Mouse (Mus musculus) thymus, adult 2 months (tissue): ENCODE data around the gene 1500009L16Rik. TPM values are rescaled to one million over a fixed set of nuclear protein-coding genes. Genes with fewer than 3 reads are reported as not detected.

Experiments
- DNase-seq: peaks from one replicate; pipeline ENCODE4 v3.0.0; 2021
- H3K27ac ChIP-seq: fragments of 200-500 bp; 2 replicates; pipeline ENCODE4 v1.5.1; 2012; ENCODE audit warnings: low read length, control low read depth; ENCODE audit not compliant: control insufficient read depth, insufficient read depth
- H3K27me3 ChIP-seq: fragments of 200-500 bp; 2 replicates; pipeline ENCODE4 v1.6.1; 2012; ENCODE audit warnings: mild to moderate bottlenecking, low read length, moderate library complexity, mixed read lengths; ENCODE audit not compliant: control insufficient read depth, insufficient read depth
- H3K36me3 ChIP-seq: fragments of 200-500 bp; 2 replicates; pipeline ENCODE4 v1.6.1; 2012; ENCODE audit warnings: mild to moderate bottlenecking, low read length, moderate library complexity; ENCODE audit not compliant: control insufficient read depth, insufficient read depth
- H3K4me1 ChIP-seq: fragments of 200-500 bp; replicated peaks from 2 replicates; pipeline ENCODE4 v1.6.1; 2012; ENCODE audit warnings: low read length; ENCODE audit not compliant: control insufficient read depth, insufficient read depth
- H3K4me3 ChIP-seq: fragments of 200-500 bp; 2 replicates; pipeline ENCODE4 v1.5.1; 2012; ENCODE audit warnings: mild to moderate bottlenecking, low read length, control low read depth, moderate library complexity; ENCODE audit not compliant: control insufficient read depth, insufficient read depth
- CTCF ChIP-seq: fragments of 200-500 bp; IDR thresholded peaks from 2 replicates; pipeline ENCODE4 v1.5.1; 2012; ENCODE audit warnings: mild to moderate bottlenecking, control low read depth, low read length, moderate library complexity, borderline replicate concordance; ENCODE audit not compliant: control insufficient read depth, poor library complexity, insufficient read depth; ENCODE audit errors: extremely low read depth
- POLR2A ChIP-seq: fragments of 200-500 bp; IDR thresholded peaks from 2 replicates; pipeline ENCODE4 v1.6.1; 2012; ENCODE audit warnings: mild to moderate bottlenecking, low read length, control low read depth, moderate library complexity; ENCODE audit not compliant: control insufficient read depth, poor library complexity, insufficient read depth; ENCODE audit errors: extremely low read depth
- WGBS: fragments of 180-500 bp; shearing (Covaris S2); methylation state at CpG from one replicate; pipeline ENCODE4 v1.1.7; 2018; 5-methylcytosine and 5-hydroxymethylcytosine counted together
- polyA plus RNA-seq: library from polyadenylated mRNA; depleted of rRNA; stranded (reverse); fragments of >200 nt; gene quantifications from 2 replicates; pipeline ENCODE4 v1.2.3, GENCODE M21; 2012

1500009L16Rik gene
- polyA plus RNA-seq, 1 experiment, result 14.5 TPM

- no peaks in the 10 kb centered on the region for H3K36me3 ChIP-seq
- 54% methylated on average over 6 of the region's 6 CpGs for WGBS
- peaks cover 12% of the 10 kb centered on the region for H3K4me1 ChIP-seq
- TF ChIP-seq POLR2A (no peak), CTCF (no peak)
- H3K27me3 ChIP-seq, result no peaks in the 10 kb centered on the region; the same call in 1 of the 2 replicates
- peak; percentile 51 for DNase-seq
- H3K27ac ChIP-seq, result no peak overlapping the region
- H3K4me3 ChIP-seq, result no peak overlapping the region
Measured at GRCm38 (mm10) chr10:83728529-83728928, 5.9 kb downstream of the 1500009L16Rik start.

GRCm38 (mm10) chr10:83729076-83729475 lies 6.4 kb downstream of the 1500009L16Rik start:
- Histone ChIP-seq H3K27ac (no peak overlapping the region), H3K4me3 (no peak overlapping the region), H3K27me3 (no peaks in the 10 kb centered on the region), H3K4me1 (peaks cover 9% of the 10 kb centered on the region), H3K36me3 (no peaks in the 10 kb centered on the region)
- WGBS, result 78% methylated on average over 3 of the region's 3 CpGs
- no peak for DNase-seq
- TF ChIP-seq CTCF, result no peak
- TF ChIP-seq POLR2A, result no peak

- Histone ChIP-seq H3K27ac (no peak overlapping the region), H3K36me3 (no peaks in the 10 kb centered on the region), H3K27me3 (no peaks in the 10 kb centered on the region), H3K4me1 (peaks cover 9% of the 10 kb centered on the region), H3K4me3 (no peak overlapping the region)
- 5% methylated on average over 7 of the region's 7 CpGs for WGBS
- peak; percentile 92 for DNase-seq
- no peak for TF ChIP-seq POLR2A
- no peak for TF ChIP-seq CTCF
Measured at GRCm38 (mm10) chr10:83729492-83729891, 6.8 kb downstream of the 1500009L16Rik start.

GRCm38 (mm10) chr10:83733725-83734124 lies 11.1 kb downstream of the 1500009L16Rik start:
- H3K27me3 ChIP-seq, result no peaks in the 10 kb centered on the region
- WGBS, result 94% methylated on average over 4 of the region's 4 CpGs
- no peak overlapping the region for H3K27ac ChIP-seq
- no peaks in the 10 kb centered on the region for H3K36me3 ChIP-seq
- DNase-seq, result no peak
- no peak for TF ChIP-seq POLR2A
- no peak for TF ChIP-seq CTCF
- H3K4me1 ChIP-seq, result peaks cover 1% of the 10 kb centered on the region
- H3K4me3 ChIP-seq, result no peak overlapping the region

GRCm38 (mm10) chr10:83738996-83739655 lies 16.5 kb downstream of the 1500009L16Rik start:
- H3K27ac ChIP-seq, result no peak overlapping the region
- 96% methylated on average over 15 of the region's 15 CpGs for WGBS
- H3K36me3 ChIP-seq, result no peaks in the 10 kb centered on the region
- no peak for TF ChIP-seq CTCF
- TF ChIP-seq POLR2A, result no peak
- no peak overlapping the region for H3K4me3 ChIP-seq
- H3K4me1 ChIP-seq, result no peaks in the 10 kb centered on the region
- no peaks in the 10 kb centered on the region for H3K27me3 ChIP-seq
- DNase-seq, result no peak

GRCm38 (mm10) chr10:83744656-83745055 lies 22.0 kb downstream of the 1500009L16Rik start:
- H3K27me3 ChIP-seq, result no peaks in the 10 kb centered on the region
- H3K36me3 ChIP-seq, result no peaks in the 10 kb centered on the region
- no peak overlapping the region for H3K27ac ChIP-seq
- H3K4me1 ChIP-seq, result no peaks in the 10 kb centered on the region
- TF ChIP-seq POLR2A (no peak), CTCF (no peak)
- no peak for DNase-seq
- no peak overlapping the region for H3K4me3 ChIP-seq
- 94% methylated on average over 3 of the region's 3 CpGs for WGBS

GRCm38 (mm10) chr10:83753056-83753455 lies 30.4 kb downstream of the 1500009L16Rik start:
- H3K27me3 ChIP-seq, result no peaks in the 10 kb centered on the region
- TF ChIP-seq POLR2A, result no peak
- 93% methylated on average over 1 of the region's 1 CpGs for WGBS

More at GRCm38 (mm10) chr10:83753056-83753455, 30.4 kb downstream of the 1500009L16Rik start:
- peaks cover 3% of the 10 kb centered on the region; the same call in 1 of the 2 replicates for H3K4me1 ChIP-seq
- no peak overlapping the region for H3K27ac ChIP-seq
- no peak for DNase-seq
- no peaks in the 10 kb centered on the region for H3K36me3 ChIP-seq
- no peak overlapping the region for H3K4me3 ChIP-seq
